Mouse (Mus musculus): Measurements from ENCODE around the gene Kif13a. TPM values are rescaled to one million over a fixed set of nuclear protein-coding genes. Genes with fewer than 3 reads are reported as not detected.

The Kif13a gene
- polyA plus RNA-seq, 1 experiment from 2014 or later, result 10.1 TPM

GRCm38 (mm10) chr13:46721009-46721408 lies 208.7 kb downstream of the Kif13a start:
- peaks cover 15% of the 10 kb centered on the region for H3K4me1 ChIP-seq (ENCODE audit: insufficient read depth, low read length)
- H3K9me3 ChIP-seq (ENCODE audit: low read length), result no peaks in the 10 kb centered on the region
- no peak overlapping the region for H3K27ac ChIP-seq (ENCODE audit: low read length)
- H3K4me2 ChIP-seq (replicated peaks; ENCODE audit: low read depth, low read length), result no peak overlapping the region
- no peak overlapping the region for H3K4me3 ChIP-seq (ENCODE audit: low read length)
- peaks cover 4% of the 10 kb centered on the region; the same call in 1 of the 2 replicates for H3K36me3 ChIP-seq (ENCODE audit: insufficient read depth, low read length)
- H3K27me3 ChIP-seq (ENCODE audit: insufficient read depth, low read length), result no peaks in the 10 kb centered on the region
- no peak for ATAC-seq (ENCODE audit: low FRiP score, low TSS enrichment)
- H3K9ac ChIP-seq (replicated peaks; ENCODE audit: low read length), result no peak overlapping the region

DNA sequence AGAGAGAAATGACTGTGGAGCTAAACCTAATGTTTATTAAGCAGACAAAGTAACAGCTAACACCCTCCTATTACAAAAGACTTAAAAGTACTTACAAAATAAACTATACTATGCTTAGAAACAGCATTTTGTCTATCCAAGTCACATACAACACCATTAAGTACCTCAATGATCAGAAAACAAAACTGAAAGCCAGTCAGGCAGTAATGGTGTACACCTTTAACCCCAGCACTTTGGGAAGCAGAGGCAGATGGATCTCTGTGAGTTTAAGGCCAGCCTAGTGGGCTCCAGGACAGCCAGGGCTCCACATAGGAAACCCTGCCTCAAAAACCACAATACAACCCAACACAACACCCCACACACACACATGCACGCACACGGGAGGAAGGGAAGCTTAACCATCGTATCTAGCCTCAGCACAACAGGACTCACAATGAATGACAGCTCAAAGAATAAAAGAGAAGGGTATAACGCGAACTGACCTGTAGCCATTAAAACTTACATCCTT lies 210.7 kb downstream of the Kif13a start:
- no peaks in the 10 kb centered on the region for H3K4me1 ChIP-seq (ENCODE audit: insufficient read depth, low read length)
- no peaks in the 10 kb centered on the region for H3K27me3 ChIP-seq (ENCODE audit: insufficient read depth, low read length)
- H3K4me2 ChIP-seq (replicated peaks; ENCODE audit: low read depth, low read length), result no peak overlapping the region
- peaks cover 6% of the 10 kb centered on the region; the same call in 1 of the 2 replicates for H3K36me3 ChIP-seq (ENCODE audit: insufficient read depth, low read length)
- no peak overlapping the region for H3K9ac ChIP-seq (replicated peaks; ENCODE audit: low read length)
- no peak overlapping the region for H3K27ac ChIP-seq (ENCODE audit: low read length)
- ATAC-seq (ENCODE audit: low FRiP score, low TSS enrichment), result no peak
- H3K4me3 ChIP-seq (ENCODE audit: low read length), result no peak overlapping the region
- 78% methylated on average over 5 of the region's 5 CpGs for WGBS
- no peaks in the 10 kb centered on the region for H3K9me3 ChIP-seq (ENCODE audit: low read length)

GRCm38 (mm10) chr13:46715976-46716639 lies 213.6 kb downstream of the Kif13a start:
- H3K4me2 ChIP-seq (replicated peaks; ENCODE audit: low read depth, low read length), result no peak overlapping the region
- no peak overlapping the region for H3K9ac ChIP-seq (replicated peaks; ENCODE audit: low read length)
- no peak for ATAC-seq (ENCODE audit: low FRiP score, low TSS enrichment)
- H3K4me1 ChIP-seq (ENCODE audit: insufficient read depth, low read length), result no peaks in the 10 kb centered on the region
- no peaks in the 10 kb centered on the region for H3K27me3 ChIP-seq (ENCODE audit: insufficient read depth, low read length)
- no peak overlapping the region for H3K27ac ChIP-seq (ENCODE audit: low read length)
- no peak overlapping the region for H3K4me3 ChIP-seq (ENCODE audit: low read length)
- H3K36me3 ChIP-seq (ENCODE audit: insufficient read depth, low read length), result peaks cover 16% of the 10 kb centered on the region
- H3K9me3 ChIP-seq (ENCODE audit: low read length), result no peaks in the 10 kb centered on the region
- 67% methylated on average over 3 of the region's 3 CpGs for WGBS

- no peaks in the 10 kb centered on the region for H3K9me3 ChIP-seq (ENCODE audit: low read length)
- H3K4me2 ChIP-seq (replicated peaks; ENCODE audit: low read depth, low read length), result no peak overlapping the region
- no peaks in the 10 kb centered on the region for H3K27me3 ChIP-seq (ENCODE audit: insufficient read depth, low read length)
- H3K36me3 ChIP-seq (ENCODE audit: insufficient read depth, low read length), result peaks cover 27% of the 10 kb centered on the region
- 92% methylated on average over 5 of the region's 5 CpGs for WGBS
- no peak overlapping the region for H3K9ac ChIP-seq (replicated peaks; ENCODE audit: low read length)
- ATAC-seq (ENCODE audit: low FRiP score, low TSS enrichment), result no peak
- no peaks in the 10 kb centered on the region for H3K4me1 ChIP-seq (ENCODE audit: insufficient read depth, low read length)
- no peak overlapping the region for H3K27ac ChIP-seq (ENCODE audit: low read length)
- no peak overlapping the region for H3K4me3 ChIP-seq (ENCODE audit: low read length)
Measured at GRCm38 (mm10) chr13:46713486-46713885, 216.2 kb downstream of the Kif13a start.

DNA sequence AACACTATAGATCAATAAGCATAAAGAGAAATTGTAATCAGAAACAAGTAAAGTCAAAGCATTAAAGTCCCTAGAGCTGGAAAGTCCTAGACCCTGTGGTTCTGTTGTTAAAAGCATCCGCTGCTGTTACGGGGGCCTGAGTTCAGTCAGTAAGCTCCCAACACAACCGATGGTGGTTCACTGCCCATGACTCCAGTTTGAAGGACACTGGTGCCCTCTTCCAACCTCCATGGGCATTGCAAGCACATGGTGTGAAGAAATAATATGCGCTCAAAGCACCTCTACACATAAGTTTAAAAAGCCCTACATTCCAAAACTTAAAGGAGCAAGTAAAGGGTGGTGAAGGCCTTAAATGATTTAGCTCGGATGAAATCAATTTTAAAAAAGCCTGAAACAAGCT lies 226.5 kb downstream of the Kif13a start:
- H3K9ac ChIP-seq (replicated peaks; ENCODE audit: low read length), result no peak overlapping the region
- no peak overlapping the region for H3K4me3 ChIP-seq (ENCODE audit: low read length)
- no peak for ATAC-seq (ENCODE audit: low FRiP score, low TSS enrichment)
- no peaks in the 10 kb centered on the region for H3K4me1 ChIP-seq (ENCODE audit: insufficient read depth, low read length)
- H3K4me2 ChIP-seq (replicated peaks; ENCODE audit: low read depth, low read length), result no peak overlapping the region
- H3K36me3 ChIP-seq (ENCODE audit: insufficient read depth, low read length), result peaks cover 8% of the 10 kb centered on the region; the same call in 1 of the 2 replicates
- WGBS, result 90% methylated on average over 5 of the region's 5 CpGs
- H3K27ac ChIP-seq (ENCODE audit: low read length), result no peak overlapping the region
- no peaks in the 10 kb centered on the region for H3K27me3 ChIP-seq (ENCODE audit: insufficient read depth, low read length)
- H3K9me3 ChIP-seq (ENCODE audit: low read length), result no peaks in the 10 kb centered on the region

GRCm38 (mm10) chr13:46701486-46701885 lies 228.2 kb downstream of the Kif13a start:
- Histone ChIP-seq H3K27ac (ENCODE audit: low read length) (no peak overlapping the region), H3K27me3 (ENCODE audit: insufficient read depth, low read length) (no peaks in the 10 kb centered on the region), H3K4me1 (ENCODE audit: insufficient read depth, low read length) (no peaks in the 10 kb centered on the region), H3K9me3 (ENCODE audit: low read length) (no peaks in the 10 kb centered on the region), H3K36me3 (ENCODE audit: insufficient read depth, low read length) (peaks cover 9% of the 10 kb centered on the region; the same call in 1 of the 2 replicates), H3K4me3 (ENCODE audit: low read length) (no peak overlapping the region), H3K9ac (replicated peaks; ENCODE audit: low read length) (no peak overlapping the region), H3K4me2 (replicated peaks; ENCODE audit: low read depth, low read length) (no peak overlapping the region)
- WGBS, result 91% methylated on average over 2 of the region's 2 CpGs
- ATAC-seq (ENCODE audit: low FRiP score, low TSS enrichment), result no peak

DNA sequence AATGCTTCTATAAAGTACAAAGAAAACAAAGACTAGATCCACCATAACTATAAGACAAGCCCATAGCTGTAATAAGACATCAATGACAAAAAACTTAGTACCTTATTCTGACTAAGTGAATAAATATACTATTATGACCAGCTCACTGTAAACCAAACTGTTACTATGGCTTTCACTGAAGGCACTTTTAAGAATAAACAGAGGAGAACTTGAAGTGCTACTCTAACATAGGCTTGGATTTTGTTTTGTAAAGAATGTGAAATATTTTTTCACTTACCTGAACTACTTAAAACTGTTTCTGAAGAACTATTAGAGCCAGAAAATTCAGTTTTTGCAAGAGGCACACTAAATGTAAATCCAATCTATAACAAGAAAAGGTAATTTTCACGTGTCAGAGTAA lies 230.3 kb downstream of the Kif13a start:
- WGBS, result 87% methylated on average over 1 of the region's 1 CpGs
- no peak for ATAC-seq (ENCODE audit: low FRiP score, low TSS enrichment)
- H3K36me3 ChIP-seq (ENCODE audit: insufficient read depth, low read length), result peaks cover 7% of the 10 kb centered on the region; the same call in 1 of the 2 replicates

More for the DNA sequence above, 230.3 kb downstream of the Kif13a start:
- no peaks in the 10 kb centered on the region for H3K27me3 ChIP-seq (ENCODE audit: insufficient read depth, low read length)
- H3K27ac ChIP-seq (ENCODE audit: low read length), result no peak overlapping the region
- H3K4me1 ChIP-seq (ENCODE audit: insufficient read depth, low read length), result no peaks in the 10 kb centered on the region
- no peak overlapping the region for H3K9ac ChIP-seq (replicated peaks; ENCODE audit: low read length)
- no peak overlapping the region for H3K4me3 ChIP-seq (ENCODE audit: low read length)
- no peaks in the 10 kb centered on the region for H3K9me3 ChIP-seq (ENCODE audit: low read length)
- no peak overlapping the region for H3K4me2 ChIP-seq (replicated peaks; ENCODE audit: low read depth, low read length)

Other genes with a start within 250 kb of the Kif13a start
- 23.0 and 23.3 TPM in 2 replicates for gene Nup153, start 201.9 kb downstream of the Kif13a start, polyA plus RNA-seq (2015; fragmentation: Nextera tagmentation; extraction: Ambion mirVana)
- 3.0 and 3.6 TPM in 2 replicates for gene Nhlrc1, start 85.0 kb upstream of the Kif13a start, polyA plus RNA-seq (2015; fragmentation: Nextera tagmentation; extraction: Ambion mirVana)
- 14.5 and 15.4 TPM in 2 replicates for gene Kdm1b, start 113.6 kb upstream of the Kif13a start, polyA plus RNA-seq (2015; fragmentation: Nextera tagmentation; extraction: Ambion mirVana)
- gene Tpmt, start 114.9 kb upstream of the Kif13a start, polyA plus RNA-seq (2015; fragmentation: Nextera tagmentation; extraction: Ambion mirVana), result 37.4 and 39.6 TPM in 2 replicates
- 218 and 234 TPM in 2 replicates for gene Dek, start 176.3 kb upstream of the Kif13a start, polyA plus RNA-seq (2015; fragmentation: Nextera tagmentation; extraction: Ambion mirVana)
- gene Rnf144b, start 192.8 kb upstream of the Kif13a start, polyA plus RNA-seq (2015; fragmentation: Nextera tagmentation; extraction: Ambion mirVana), result 0.89 and 1.0 TPM in 2 replicates

All from kidney, embryonic 16.5 days (tissue).